Mouse (Mus musculus) hematopoietic stem cell, adult 5-6 weeks (primary cell): ENCODE measurements around the gene Clstn3. TPM values are rescaled to one million over a fixed set of nuclear protein-coding genes. Genes with fewer than 3 reads are reported as not detected.
A peak's percentile ranks its signal among the peaks of the same experiment; 100 is the strongest.
"Not testable (repeated sequence)": the region's sequence is repeated elsewhere in the genome, so short reads cannot be mapped to it uniquely, and the experiment has no call there.

Experiments
- ATAC-seq, 2 experiments: fragments of 125-278 bp in 1 of 2; replicated peaks in 1 of 2; 2 replicates each; pipeline ENCODE4 v1.8.0; 2016 to 2017; ENCODE audit warnings: inconsistent platforms in 2 of 2, mild to moderate bottlenecking in 2 of 2, moderate number of reproducible peaks in 2 of 2, low read depth in 1 of 2, moderate TSS enrichment in 1 of 2; ENCODE audit not compliant: low FRiP score in 2 of 2, poor library complexity in 2 of 2, severe bottlenecking in 2 of 2, insufficient read depth in 1 of 2, low TSS enrichment in 1 of 2
- total RNA-seq: library from RNA; stranded (forward); fragments of 172-1452, 232-1000 nt; gene quantifications from 2 replicates; pipeline ENCODE4 v1.2.3, GENCODE M21; 2017

Clstn3 gene
- total RNA-seq, 1 experiment from 2014 or later = 23.8 TPM

- no peak for ATAC-seq
These were observed 20.3 kb upstream of the Clstn3 start for GRCm38 (mm10) chr6:124484851-124485250.

GRCm38 (mm10) chr6:124483831-124484230 lies 19.2 kb upstream of the Clstn3 start:
- ATAC-seq = not testable (repeated sequence)

DNA sequence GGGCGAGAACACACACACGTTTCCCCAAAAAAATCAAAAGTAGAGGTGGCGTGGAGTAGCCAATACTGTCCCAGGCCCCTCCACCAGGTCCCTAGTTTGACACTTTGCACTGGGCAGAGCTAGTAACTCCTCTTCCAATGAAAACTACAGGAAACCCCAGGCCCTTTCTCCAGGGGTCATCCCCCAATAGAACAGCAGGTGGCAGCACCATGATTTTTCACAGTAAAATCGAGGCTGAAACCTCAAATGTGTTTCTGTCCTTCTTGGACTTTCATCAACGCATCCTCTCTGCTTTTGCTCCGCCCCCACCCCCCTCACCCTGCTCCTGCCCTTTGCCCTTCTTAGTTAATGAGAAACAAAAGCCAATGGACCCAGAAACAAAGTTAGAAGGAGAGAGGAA lies 17.0 kb upstream of the Clstn3 start:
- peak; percentile 32 to 56; a peak in 2 of 4 replicates for ATAC-seq

- peak in 1 of 2 experiments; percentile 29; a peak in 1 of 4 replicates for ATAC-seq
These were observed 15.7 kb upstream of the Clstn3 start for GRCm38 (mm10) chr6:124480295-124480694.

GRCm38 (mm10) chr6:124479573-124479930 lies 15.0 kb upstream of the Clstn3 start:
- no peak for ATAC-seq

- ATAC-seq = no peak
These were observed 14.4 kb upstream of the Clstn3 start for GRCm38 (mm10) chr6:124478874-124479572.

DNA sequence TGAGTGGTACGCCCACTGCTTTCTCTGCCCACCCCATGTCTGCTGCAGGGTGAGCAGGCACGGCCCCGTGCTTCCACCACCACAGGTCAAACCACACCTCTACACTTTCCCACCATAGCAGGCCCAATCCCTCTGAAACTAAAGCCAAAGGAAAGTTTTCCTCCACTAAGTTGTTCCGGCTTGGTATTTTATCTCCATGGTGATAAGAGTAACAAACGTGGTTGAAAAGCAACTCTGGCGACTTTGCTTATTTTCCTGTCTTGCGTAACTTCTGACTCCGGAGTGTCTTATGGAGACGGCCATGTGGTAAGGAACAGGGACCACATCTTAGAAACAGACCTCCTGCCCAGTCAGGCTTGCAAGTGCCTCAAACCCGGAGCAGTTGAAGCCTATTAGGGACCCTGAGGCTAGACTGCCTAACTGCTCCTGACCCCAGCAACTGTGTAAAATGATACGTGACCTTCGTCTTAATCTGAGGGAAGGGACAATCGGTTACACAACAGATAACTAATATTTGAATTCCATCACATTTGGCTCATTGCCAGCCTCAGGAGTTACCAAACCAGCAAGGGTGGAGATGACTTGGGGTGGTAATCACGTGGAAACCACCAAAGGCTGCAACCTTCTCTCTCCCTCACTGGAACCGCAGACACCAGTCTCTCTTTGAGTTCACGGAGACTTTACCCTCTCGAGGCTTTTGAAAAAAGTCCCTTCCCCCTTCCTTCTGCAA lies 13.5 kb upstream of the Clstn3 start:
- ATAC-seq = peak; percentile 25 to 61

GRCm38 (mm10) chr6:124477221-124477655 lies 12.6 kb upstream of the Clstn3 start:
- no peak for ATAC-seq

DNA sequence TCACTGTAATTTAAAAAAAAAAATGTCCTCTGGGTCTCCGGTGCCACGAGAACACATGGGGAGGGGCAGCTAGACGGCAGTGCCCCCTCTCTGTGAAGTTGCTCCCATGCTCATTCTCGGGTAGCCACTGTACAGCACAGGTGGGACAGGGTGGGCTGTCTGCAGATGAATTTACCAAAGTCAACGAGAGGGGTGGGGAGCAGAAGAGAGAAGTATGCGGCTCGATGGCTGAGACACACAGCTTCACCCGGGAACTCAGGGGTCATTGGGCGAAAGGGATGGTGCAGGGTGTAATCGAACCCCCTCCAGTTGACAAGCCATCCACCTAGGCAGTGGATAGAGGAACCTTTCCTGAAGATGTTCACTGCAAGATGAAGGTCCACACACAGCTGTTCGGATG lies 12.2 kb upstream of the Clstn3 start:
- ATAC-seq = no peak

- no peak for ATAC-seq
These were observed 11.6 kb upstream of the Clstn3 start for GRCm38 (mm10) chr6:124476216-124476615.

- not testable (repeated sequence) for ATAC-seq
These were observed 10.9 kb upstream of the Clstn3 start for GRCm38 (mm10) chr6:124475335-124476075.

GRCm38 (mm10) chr6:124474621-124475020 lies 10.0 kb upstream of the Clstn3 start:
- no peak for ATAC-seq

GRCm38 (mm10) chr6:124472801-124473200 lies 8.2 kb upstream of the Clstn3 start:
- peak; percentile 66 to 68 for ATAC-seq

- not testable (repeated sequence) for ATAC-seq
These were observed 7.4 kb upstream of the Clstn3 start for GRCm38 (mm10) chr6:124471783-124472638.

DNA sequence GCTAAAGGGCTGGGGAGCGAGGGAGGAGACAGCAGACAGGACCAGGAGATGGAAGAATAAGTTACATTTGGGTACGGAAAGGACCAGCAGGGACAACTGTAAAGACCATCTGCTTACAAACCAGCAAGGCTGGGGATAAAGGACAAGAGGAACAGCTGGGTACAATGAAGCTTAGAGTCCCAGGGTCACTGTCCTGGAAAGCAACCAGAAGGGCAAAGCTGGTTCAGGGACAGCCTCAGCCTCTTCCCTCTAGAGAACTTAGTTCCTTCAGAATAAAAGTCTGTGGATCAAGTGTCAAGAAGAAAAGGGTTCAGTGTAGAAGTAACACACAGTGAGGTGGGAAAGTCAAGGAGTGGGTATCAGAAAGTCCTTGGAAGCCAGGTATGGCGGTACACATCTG lies 6.5 kb upstream of the Clstn3 start:
- no peak for ATAC-seq

DNA sequence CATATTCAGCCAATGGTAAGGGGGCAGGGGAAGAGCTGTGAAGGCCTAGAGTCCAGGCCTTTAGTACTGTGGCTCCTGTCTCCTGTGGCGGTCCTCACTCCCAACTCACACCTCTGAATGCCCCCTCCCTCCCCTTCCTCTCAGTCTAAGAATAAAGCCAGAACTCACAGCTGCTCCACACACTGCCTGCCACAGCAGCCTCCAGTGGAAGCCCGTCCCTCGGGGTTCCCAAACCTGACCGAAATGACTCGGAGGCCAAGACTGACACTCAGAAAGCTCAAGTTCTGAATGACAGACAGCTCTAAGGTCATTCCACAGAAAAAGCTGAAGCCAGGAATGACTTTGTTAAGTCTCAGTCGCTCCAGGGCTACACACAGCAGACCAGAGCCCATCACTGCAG lies 1.1 kb upstream of the Clstn3 start:
- ATAC-seq = no peak

- no peak for ATAC-seq
These were observed 705 bp upstream of the Clstn3 start for GRCm38 (mm10) chr6:124465299-124465698.
